Mouse (Mus musculus) kidney, embryonic 14.5 days (tissue): ENCODE results near the gene Tas2r130. TPM values are rescaled to one million over a fixed set of nuclear protein-coding genes. Genes with fewer than 3 reads are reported as not detected.
"Not testable (repeated sequence)": the region's sequence is repeated elsewhere in the genome, so short reads cannot be mapped to it uniquely, and the experiment has no call there.

Source experiments
- ATAC-seq: fragments of 200-750 bp; cut with Nextera tagmentation; 2 replicates; pipeline ENCODE4 v1.8.0; 2017; ENCODE audit warnings: moderate number of reproducible peaks, mild to moderate bottlenecking, moderate TSS enrichment, moderate library complexity; ENCODE audit not compliant: low FRiP score, low TSS enrichment
- H3K27ac ChIP-seq: fragments of 300-500 bp; sonication (generic); 2 replicates; pipeline ENCODE4 v1.5.1; 2014; ENCODE audit warnings: low read depth, mild to moderate bottlenecking, low read length, moderate library complexity, mixed read lengths
- H3K27me3 ChIP-seq: fragments of 300-500 bp; sonication (generic); 2 replicates; pipeline ENCODE4 v1.6.1; 2014; ENCODE audit warnings: mild to moderate bottlenecking, low read length; ENCODE audit not compliant: control insufficient read depth, insufficient read depth
- H3K36me3 ChIP-seq: fragments of 300-500 bp; sonication (generic); 2 replicates; pipeline ENCODE4 v1.6.1; 2014; ENCODE audit warnings: low read length, mixed read lengths; ENCODE audit not compliant: control insufficient read depth, insufficient read depth
- H3K4me1 ChIP-seq: fragments of 300-500 bp; sonication (generic); 2 replicates; pipeline ENCODE4 v1.6.1; 2014; ENCODE audit warnings: low read length, mixed read lengths; ENCODE audit not compliant: control insufficient read depth, insufficient read depth
- H3K4me2 ChIP-seq: fragments of 300-500 bp; sonication (generic); replicated peaks from 2 replicates; pipeline ENCODE4 v1.6.1; 2014; ENCODE audit warnings: low read depth, mild to moderate bottlenecking, low read length
- H3K4me3 ChIP-seq: fragments of 300-500 bp; sonication (generic); 2 replicates; pipeline ENCODE4 v1.5.1; 2014; ENCODE audit warnings: mild to moderate bottlenecking, low read length
- H3K9ac ChIP-seq: fragments of 300-500 bp; sonication (generic); 2 replicates; pipeline ENCODE4 v1.6.1; 2014; ENCODE audit warnings: low read depth, mild to moderate bottlenecking, low read length, moderate library complexity
- H3K9me3 ChIP-seq: fragments of 300-500 bp; sonication (generic); 2 replicates; pipeline ENCODE4 v1.6.1; 2016; ENCODE audit warnings: low read length; ENCODE audit not compliant: control insufficient read depth
- WGBS: fragments of 180-500 bp; shearing (Covaris S2); extraction: QIAGEN DNeasy Blood & Tissue Kit; methylation state at CpG from one replicate; pipeline ENCODE4 v1.1.7; 2014; 5-methylcytosine and 5-hydroxymethylcytosine counted together
- polyA plus RNA-seq: library from polyadenylated mRNA; unstranded; fragments of >200 nt; fragmentation: Nextera tagmentation; extraction: Ambion mirVana; gene quantifications from 2 replicates; pipeline ENCODE4 v1.2.1, GENCODE M21; 2014

The Tas2r130 gene
- polyA plus RNA-seq: not detected in 2 replicates

GRCm38 (mm10) chr6:131630812-131631211 lies at the start of gene Tas2r130:
Gene Tas2r130, minus strand, starts transcription at chr6:131630912.
- 82% methylated on average over 3 of the region's 3 CpGs for WGBS
- H3K9ac ChIP-seq: no peak within 1 kb of the TSS
- peaks cover 3% of the 10 kb centered on the region; the same call in 1 of the 2 replicates for H3K9me3 ChIP-seq
- H3K27me3 ChIP-seq: no peaks in the 10 kb centered on the region
- no peaks in the 10 kb centered on the region for H3K4me1 ChIP-seq
- no peak within 1 kb of the TSS for H3K4me3 ChIP-seq
- ATAC-seq: no peak
- H3K36me3 ChIP-seq: no peaks in the 10 kb centered on the region
- H3K27ac ChIP-seq: no peak within 1 kb of the TSS
- H3K4me2 ChIP-seq: no peak within 1 kb of the TSS

- H3K27ac ChIP-seq: no peak within 1 kb of the TSS
- H3K36me3 ChIP-seq: no peaks in the 10 kb centered on the region
- no peak within 1 kb of the TSS for H3K4me2 ChIP-seq
- H3K4me1 ChIP-seq: no peaks in the 10 kb centered on the region
- no peak within 1 kb of the TSS for H3K9ac ChIP-seq
- WGBS: 71% methylated on average over 3 of the region's 3 CpGs
- no peak for ATAC-seq
- H3K4me3 ChIP-seq: no peak within 1 kb of the TSS
- peaks cover 6% of the 10 kb centered on the region for H3K9me3 ChIP-seq
- no peaks in the 10 kb centered on the region for H3K27me3 ChIP-seq
Observed at GRCm38 (mm10) chr6:131678786-131679185, 48.1 kb upstream of the Tas2r130 start, which contains the start of gene Tas2r106. Gene Tas2r106, minus strand, starts transcription at chr6:131678886.

DNA sequence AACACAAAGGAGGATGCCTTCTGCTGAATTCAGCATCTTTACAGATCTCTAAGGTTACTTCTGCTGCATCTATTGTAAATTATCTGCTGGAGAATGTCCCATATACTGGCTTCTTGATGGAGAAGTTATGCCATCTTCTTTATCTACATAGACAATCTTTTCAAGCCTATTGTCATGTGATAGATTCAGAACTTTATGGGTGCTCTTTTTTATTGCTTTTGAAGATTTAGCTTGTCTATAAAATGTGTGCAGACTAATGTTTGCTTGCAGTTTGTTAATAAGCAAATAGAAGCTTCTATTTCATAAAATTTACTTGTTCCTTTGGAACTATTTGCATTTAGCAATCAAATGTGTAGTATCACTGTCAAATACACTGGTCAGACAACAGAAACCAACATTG lies 29.3 kb upstream of the Tas2r130 start, which contains the start of gene Tas2r107:
Tas2r107 (minus strand) TSS at position 101 of the 400 bp plus-strand sequence.
- Histone ChIP-seq H3K27ac (no peak within 1 kb of the TSS), H3K27me3 (no peaks in the 10 kb centered on the region), H3K9me3 (no peaks in the 10 kb centered on the region), H3K9ac (no peak within 1 kb of the TSS), H3K36me3 (no peaks in the 10 kb centered on the region), H3K4me3 (no peak within 1 kb of the TSS), H3K4me1 (no peaks in the 10 kb centered on the region), H3K4me2 (no peak within 1 kb of the TSS)
- ATAC-seq: no peak

- H3K36me3 ChIP-seq, H3K27ac ChIP-seq, H3K27me3 ChIP-seq, H3K4me2 ChIP-seq, H3K9ac ChIP-seq, H3K4me3 ChIP-seq, ATAC-seq, H3K9me3 ChIP-seq, H3K4me1 ChIP-seq: not testable (repeated sequence)
- 94% methylated on average over 1 of the region's 1 CpGs for WGBS
Observed at GRCm38 (mm10) chr6:131609956-131610355, 20.8 kb downstream of the Tas2r130 start.

DNA sequence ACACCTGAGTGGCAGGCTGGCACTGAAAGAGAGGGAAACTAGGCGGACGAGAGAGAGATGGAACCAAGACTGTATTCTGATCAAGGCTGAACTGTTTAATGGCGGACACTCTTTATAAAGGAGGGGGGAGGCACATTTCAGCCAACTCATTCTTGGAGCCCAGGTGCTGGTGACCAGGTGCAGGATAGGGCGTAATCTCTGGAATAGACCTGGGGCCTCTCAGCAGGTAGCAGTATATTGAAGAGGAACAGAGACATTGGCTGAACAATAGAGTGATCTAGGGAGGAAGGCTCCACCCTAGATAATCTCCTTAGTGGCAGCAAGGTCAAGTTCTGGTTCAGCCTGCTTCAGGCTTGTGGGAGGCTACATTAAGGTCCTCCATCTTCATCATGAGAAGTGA lies 25.9 kb downstream of the Tas2r130 start:
- ATAC-seq: no peak
- Histone ChIP-seq H3K4me2 (no peak overlapping the region), H3K36me3 (no peaks in the 10 kb centered on the region), H3K4me3 (no peak overlapping the region), H3K4me1 (no peaks in the 10 kb centered on the region), H3K9ac (no peak overlapping the region), H3K27ac (no peak overlapping the region), H3K27me3 (no peaks in the 10 kb centered on the region), H3K9me3 (no peaks in the 10 kb centered on the region)
- WGBS: 87% methylated on average over 4 of the region's 4 CpGs

Other genes with a start within 250 kb of the Tas2r130 start
- 71.3 and 78.2 TPM in 2 replicates for gene Ybx3, start 242.4 kb downstream of the Tas2r130 start, polyA plus RNA-seq
- not detected in 2 replicates for gene 5430401F13Rik, start 144.5 kb downstream of the Tas2r130 start, polyA plus RNA-seq
- not detected in 2 replicates for gene Gm6619, start 144.5 kb downstream of the Tas2r130 start, polyA plus RNA-seq
- gene Tas2r107, start 29.2 kb upstream of the Tas2r130 start, polyA plus RNA-seq: not detected in 2 replicates
- not detected in 2 replicates for gene Tas2r106, start 48.0 kb upstream of the Tas2r130 start, polyA plus RNA-seq
- not detected in 2 replicates for gene Tas2r104, start 54.8 kb upstream of the Tas2r130 start, polyA plus RNA-seq
- not detected in 2 replicates for gene Tas2r105, start 56.6 kb upstream of the Tas2r130 start, polyA plus RNA-seq
- not detected in 2 replicates for gene Tas2r114, start 59.2 kb upstream of the Tas2r130 start, polyA plus RNA-seq